Mouse (Mus musculus) spleen, postnatal 14 days (tissue): ENCODE results near the gene Olfr1489.
"Not testable (repeated sequence)": the region's sequence is repeated elsewhere in the genome, so short reads cannot be mapped to it uniquely, and the experiment has no call there.

Experiments
- DNase-seq, 2 experiments: peaks; one replicate each; pipeline ENCODE4 v3.0.0; 2021 to 2022; ENCODE audit warnings: low spot score in 2 of 2

The Olfr1489 gene

GRCm38 (mm10) chr19:13631321-13631720 lies at the start of gene Olfr1489:
Gene Olfr1489 (plus strand): TSS chr19:13631621.
- DNase-seq = no peak

DNA sequence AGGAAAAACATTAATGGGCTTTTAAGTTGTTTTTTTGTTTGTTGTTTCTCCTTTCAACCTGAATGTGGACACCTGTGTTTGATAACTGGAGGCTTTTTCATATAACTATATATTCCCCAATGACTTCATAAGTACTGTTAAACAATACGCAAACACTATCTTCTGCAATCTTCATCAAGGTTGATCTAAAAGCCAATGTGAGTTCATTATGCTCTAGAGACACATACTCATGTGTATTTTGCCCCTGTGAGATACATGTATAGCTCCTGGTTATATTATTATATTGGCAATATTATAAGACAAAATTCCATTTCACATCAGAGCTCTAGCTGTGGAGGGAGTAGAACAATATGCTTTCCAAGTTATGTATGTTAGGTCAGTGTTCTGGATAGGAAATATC lies 48.2 kb upstream of the Olfr1489 start, which contains the start of gene Olfr1484:
Gene Olfr1484, plus strand, starts transcription at position 301 of the 400 bp plus-strand sequence.
- DNase-seq = no peak

DNA sequence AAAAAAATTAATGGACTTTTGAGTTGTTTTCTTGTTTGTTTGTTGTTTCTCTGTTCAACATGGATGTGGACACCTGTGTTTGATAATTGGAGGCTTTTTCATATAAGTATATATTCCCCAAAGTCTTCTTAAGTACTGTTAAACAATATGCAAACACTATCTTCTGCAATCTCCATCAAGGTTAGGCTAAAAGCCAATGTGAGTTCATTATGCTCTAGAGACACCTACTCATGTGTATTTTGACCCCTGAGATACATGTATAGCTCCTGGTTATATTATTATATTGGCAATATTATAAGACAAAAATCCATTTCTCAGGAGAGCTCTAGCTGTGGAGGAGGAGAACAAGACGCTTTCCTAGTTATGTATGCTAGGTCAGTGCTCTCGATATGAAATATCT lies 14.3 kb upstream of the Olfr1489 start, which contains the start of gene Olfr1487:
Gene Olfr1487, plus strand, starts transcription at position 301 of the 400 bp plus-strand sequence.
- DNase-seq = not testable (repeated sequence)

- DNase-seq = no peak
These were observed 19.4 kb downstream of the Olfr1489 start, which contains the start of gene Olfr1490 for GRCm38 (mm10) chr19:13650791-13651190. Gene Olfr1490 (plus strand): TSS chr19:13651091.
